Mouse (Mus musculus) ovary, postnatal 14 days (tissue): ENCODE data around the gene Dpyd.

Source experiments
- DNase-seq: peaks from one replicate; pipeline ENCODE4 v3.0.0; 2022; ENCODE audit warnings: low spot score

The Dpyd gene

DNA sequence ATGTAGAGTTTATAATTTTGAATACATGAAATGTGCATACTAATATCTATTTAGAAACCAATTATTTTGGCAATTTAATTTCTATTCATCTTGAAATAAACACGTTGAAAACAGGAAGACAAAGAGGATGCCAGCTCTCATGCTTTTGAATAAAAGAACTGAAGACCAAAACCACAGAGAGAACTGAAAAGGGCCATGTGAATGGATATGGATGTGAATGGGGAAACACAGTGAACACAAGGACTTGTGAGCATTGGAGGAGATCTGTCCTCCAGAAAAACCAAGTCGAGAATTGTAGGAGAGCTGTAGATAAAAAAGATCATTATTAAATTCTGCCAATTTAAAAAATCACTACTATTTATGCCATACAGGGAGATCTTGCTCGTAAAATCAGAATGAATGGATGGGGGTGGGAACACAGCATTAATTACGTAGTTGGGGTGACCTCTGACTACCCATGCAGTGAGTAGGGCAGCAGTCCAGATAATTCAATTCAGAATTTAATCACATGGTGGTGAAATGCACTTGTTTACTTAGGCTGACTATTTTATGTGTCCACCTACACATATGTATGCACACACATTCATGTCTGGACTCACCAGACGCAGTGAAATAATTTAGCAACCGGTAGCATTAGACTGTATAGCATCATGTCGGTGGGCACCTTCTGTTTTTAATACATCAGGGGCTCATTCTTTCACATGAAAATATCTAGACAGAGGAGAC, 114.3 kb downstream of the Dpyd start:
- DNase-seq, result no peak

- DNase-seq, result no peak
Measured at GRCm38 (mm10) chr3:118680803-118681202, 118.9 kb downstream of the Dpyd start.

GRCm38 (mm10) chr3:118750269-118750668, 188.3 kb downstream of the Dpyd start:
- DNase-seq, result no peak

GRCm38 (mm10) chr3:118753623-118754022, 191.7 kb downstream of the Dpyd start:
- no peak for DNase-seq

DNA sequence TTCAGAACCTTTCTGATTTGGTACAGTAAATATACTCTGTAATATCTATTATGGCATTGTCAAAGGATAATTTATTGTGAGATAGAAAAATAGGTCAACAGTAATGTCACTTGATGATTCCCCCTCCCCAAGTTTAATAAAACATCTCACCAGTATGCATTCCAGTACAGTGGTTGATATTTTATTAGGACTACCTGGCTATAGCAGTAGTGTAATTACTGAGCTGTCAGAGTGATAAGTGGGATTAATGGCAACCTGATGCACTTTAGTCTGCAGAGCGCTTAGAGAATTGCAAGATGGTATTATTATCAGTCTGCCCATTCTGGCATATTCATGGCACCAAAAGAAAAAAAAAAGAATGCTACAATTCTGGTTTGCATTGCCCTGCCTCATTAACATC, 194.2 kb downstream of the Dpyd start:
- DNase-seq, result no peak

GRCm38 (mm10) chr3:118812885-118813284, 251.0 kb downstream of the Dpyd start:
- no peak for DNase-seq

DNA sequence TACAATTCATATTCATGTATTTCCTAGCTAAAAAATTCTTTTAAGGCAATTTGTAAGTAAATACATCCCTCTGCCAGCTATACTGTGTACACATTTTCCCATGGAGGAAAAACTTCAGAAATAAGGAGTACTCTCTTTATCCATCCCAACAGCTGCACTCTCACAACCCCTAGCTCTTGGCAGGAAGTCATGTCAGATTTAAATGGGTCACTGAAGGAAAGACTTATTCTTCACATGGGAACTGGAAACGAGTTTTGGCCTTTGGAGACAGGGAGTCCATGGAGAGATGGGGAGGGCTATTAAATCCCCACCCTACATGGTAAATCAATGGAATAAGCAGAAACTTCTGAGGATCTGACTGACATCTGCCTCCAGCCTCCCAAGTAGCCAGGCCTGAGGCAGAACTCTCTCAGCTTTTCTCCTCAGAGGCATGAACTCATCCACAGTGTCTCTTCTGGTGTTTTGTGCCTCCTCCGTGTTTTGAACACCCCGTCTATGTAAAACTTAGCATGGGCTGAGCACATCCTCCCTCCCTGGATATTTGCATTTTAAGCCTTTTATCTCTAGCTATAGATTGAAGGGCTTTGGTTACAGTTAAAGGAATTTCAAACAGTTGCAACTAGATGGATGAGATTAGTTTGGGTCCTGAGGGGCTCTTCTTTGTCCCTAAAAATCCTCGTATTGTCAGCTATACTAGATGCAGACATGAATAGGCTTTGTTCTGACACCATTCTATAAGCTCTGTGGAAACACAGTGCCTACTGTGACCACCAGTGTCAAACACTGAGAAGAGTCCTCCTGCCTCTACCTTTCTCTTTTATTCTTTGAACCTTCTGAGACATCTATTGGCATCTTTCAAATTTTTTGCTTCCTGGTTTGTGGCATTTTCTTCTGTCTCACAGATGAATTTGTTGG, 288.9 kb downstream of the Dpyd start:
- no peak for DNase-seq

DNA sequence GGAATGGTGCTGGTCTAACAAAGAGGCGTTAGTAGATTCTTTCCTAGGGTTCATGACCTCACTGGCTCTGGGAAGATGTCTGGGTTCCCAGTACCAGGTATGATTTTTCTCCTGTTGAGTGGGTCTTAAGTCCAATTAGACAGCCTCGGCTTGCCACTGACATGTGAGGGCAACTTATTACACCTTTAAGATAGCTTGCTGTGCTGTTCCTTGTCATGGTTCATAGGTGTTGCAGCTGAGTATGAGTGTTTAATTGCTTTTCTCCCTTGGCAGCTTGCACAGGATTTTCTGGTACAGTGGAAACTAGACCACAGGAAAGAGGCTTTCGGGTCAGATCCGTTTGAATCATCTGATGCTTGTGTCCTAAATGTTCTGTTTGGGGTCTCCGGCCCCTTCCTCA, 290.8 kb downstream of the Dpyd start:
- no peak for DNase-seq

GRCm38 (mm10) chr3:118855411-118855810, 293.5 kb downstream of the Dpyd start:
- DNase-seq, result no peak

DNA sequence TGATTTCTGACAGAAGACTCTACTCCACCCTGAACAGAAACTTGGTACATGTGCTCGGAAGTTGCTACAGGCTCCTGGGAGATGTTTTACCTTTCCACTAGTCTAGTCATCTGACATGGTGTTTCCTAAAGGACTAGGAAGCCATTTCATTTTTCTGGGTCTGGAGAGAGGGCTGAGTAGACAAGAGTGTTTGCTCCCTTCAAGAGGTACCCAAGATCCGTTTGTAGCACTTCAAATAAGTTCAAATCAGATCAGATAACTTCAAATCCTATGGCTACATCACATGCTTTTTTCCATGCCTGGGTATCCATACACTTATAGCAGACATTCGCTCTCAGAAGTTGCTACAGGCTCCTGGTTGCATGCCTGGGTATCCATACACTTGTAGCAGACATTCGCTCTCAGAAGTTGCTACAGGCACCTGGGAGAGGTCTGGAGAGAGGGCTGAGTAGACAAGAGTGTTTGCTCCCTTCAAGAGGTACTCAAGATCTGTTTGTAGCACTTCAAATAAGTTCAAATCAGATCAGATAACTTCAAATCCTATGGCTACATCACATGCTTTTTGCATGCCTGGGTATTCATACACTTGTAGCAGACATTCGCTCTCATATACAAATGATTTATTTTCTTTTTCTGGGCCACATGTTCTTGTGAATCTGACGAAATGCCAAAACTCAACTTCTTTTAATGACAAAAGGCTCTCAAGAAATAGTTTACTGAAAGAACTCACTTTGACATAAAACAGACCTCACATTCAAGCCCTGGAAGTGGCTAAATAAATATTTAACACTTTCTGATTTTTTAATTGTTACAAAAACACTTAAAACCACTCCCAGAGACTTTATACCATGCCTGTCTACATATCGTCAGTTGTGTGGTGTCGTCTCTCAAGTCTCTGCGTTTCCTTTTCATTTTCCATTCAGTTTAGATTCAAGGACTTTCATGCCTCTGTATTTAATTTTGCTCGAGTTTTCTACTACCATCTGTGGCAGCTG, 307.5 kb downstream of the Dpyd start:
- DNase-seq, result no peak

DNA sequence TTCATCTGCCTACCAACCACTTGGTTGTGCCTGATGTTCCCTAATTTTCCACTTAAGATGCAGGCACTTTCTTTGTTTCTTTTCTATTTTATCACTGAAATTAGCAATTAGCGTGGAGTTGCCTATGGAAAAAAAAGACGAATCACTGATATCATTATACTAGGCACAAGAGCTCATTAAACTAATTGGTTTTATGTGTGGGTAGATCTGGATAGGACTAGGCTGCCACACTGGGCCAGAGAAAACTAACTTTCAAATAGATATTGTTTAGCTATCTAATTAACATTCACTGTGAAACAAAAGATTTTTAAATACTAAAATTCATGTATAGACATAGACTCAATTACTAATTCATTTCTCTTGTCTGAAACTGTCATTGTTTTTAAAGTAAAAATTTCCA, 313.9 kb downstream of the Dpyd start:
- no peak for DNase-seq

GRCm38 (mm10) chr3:118899036-118899435, 337.1 kb downstream of the Dpyd start:
- no peak for DNase-seq

DNA sequence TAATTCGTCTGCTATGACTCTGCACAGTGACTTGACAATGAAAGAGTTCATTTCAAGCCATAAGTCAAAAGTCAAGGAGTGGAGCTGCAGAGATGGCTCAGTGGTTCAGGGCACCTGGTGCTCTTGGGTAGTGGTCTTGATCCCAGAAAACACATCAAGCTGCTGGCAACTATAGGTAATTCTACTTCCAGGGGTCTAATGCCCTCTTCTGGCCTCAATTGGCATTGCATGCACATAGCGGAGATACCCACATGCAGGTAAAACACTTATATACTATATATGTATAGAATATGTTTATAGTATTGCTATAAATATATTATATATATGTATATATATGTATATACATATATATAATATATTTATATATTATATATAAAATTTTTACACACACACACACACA, 429.4 kb downstream of the Dpyd start:
- DNase-seq, result no peak

GRCm38 (mm10) chr3:118991793-118992192, 429.9 kb downstream of the Dpyd start:
- no peak for DNase-seq

DNA sequence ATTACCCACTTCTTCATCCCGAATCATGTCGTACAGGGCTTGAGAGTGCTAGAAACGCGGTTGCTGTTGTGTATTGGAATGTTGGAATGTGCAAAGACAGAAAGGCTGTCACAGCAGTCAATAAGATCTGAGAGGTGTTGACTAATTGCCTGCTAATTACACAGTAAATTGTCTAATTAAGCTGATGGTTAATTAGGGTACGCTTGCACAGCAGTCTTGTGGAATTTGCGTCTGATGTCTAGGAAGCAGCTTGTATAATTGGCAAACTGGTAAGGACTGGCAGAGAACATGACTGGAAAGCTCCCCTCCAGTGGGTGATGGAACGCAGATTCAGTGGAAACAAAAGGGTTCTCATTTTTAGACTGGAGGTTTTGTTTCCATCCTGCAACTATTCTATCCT, 459.3 kb downstream of the Dpyd start:
- no peak for DNase-seq

- DNase-seq, result no peak
Measured at GRCm38 (mm10) chr3:119042611-119043010, 480.7 kb downstream of the Dpyd start.

DNA sequence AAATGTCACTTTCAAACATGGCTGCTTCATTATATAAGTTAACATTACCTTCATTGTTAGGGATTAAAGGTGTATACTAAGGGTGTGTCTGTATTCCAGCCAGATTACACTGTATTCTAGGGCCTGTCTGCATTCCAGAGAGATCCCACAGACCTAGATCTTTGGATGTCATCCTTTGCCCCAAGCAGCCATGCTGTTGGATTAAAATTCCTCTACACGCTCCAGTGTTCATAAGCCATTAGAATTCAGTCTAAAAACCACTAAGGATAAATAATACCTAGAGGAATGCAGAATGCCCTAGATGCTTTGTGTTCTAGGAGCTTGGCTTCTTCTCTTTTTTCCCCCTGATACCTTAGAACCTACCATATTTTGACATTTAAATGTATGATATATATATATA, 494.2 kb downstream of the Dpyd start:
- DNase-seq, result no peak

- DNase-seq, result no peak
Measured at GRCm38 (mm10) chr3:119063214-119063613, 501.3 kb downstream of the Dpyd start.

DNA sequence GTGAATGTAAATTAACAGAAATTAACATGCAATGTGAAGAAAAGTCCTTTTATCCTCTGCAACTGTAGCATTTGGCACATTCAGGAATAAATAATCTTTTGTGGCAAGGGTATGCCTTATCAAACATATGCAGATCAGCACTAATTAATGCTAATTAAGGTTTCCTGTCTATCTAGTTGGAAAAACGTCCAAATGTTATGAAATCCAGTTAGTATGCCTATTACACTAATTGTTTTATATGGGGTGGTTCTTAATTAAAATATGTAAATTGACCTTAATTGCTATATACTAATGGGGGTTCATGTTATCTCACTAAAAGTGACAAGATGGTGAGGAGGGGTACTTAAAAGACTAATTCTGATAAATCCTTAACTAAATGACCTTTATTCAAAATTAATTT, 501.7 kb downstream of the Dpyd start:
- DNase-seq, result no peak

DNA sequence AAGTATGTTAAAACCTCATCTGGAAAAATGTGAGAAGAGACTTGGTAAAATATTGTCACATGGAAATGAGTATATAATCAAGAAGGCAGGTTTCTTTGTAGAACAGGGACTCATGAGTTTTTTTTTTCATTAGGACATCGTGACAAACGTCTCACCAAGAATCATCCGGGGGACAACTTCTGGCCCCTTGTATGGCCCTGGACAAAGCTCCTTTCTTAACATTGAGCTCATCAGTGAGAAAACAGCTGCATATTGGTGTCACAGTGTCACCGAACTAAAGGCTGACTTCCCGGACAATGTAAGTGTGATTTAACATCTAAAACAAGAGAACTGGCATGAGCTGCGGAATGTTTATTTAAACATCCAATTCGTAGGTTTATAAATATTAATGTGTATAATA, 502.8 kb downstream of the Dpyd start:
- DNase-seq, result no peak

- no peak for DNase-seq
Measured at GRCm38 (mm10) chr3:119067221-119067620, 505.3 kb downstream of the Dpyd start.

- no peak for DNase-seq
Measured at GRCm38 (mm10) chr3:119086618-119087017, 524.7 kb downstream of the Dpyd start.
